Mouse (Mus musculus): Measurements from ENCODE around the gene Homez. TPM values are rescaled to one million over a fixed set of nuclear protein-coding genes. Genes with fewer than 3 reads are reported as not detected.

The Homez gene
- polyA plus RNA-seq, 1 experiment: 1.6 TPM

GRCm38 (mm10) chr14:54894296-54895151, 23.8 kb upstream of the Homez start:
- peaks cover 49% of the 10 kb centered on the region for H3K36me3 ChIP-seq (replicated peaks; ENCODE audit: low read length)
- TF ChIP-seq FLI1 (IDR thresholded peaks at IDR 0.05; ENCODE audit: low read length): no peak
- TF ChIP-seq GATA1 (IDR thresholded peaks at IDR 0.05; ENCODE audit: borderline replicate concordance, low read length): no peak
- H3K9me3 ChIP-seq: no peaks in the 10 kb centered on the region
- peaks cover 36% of the 10 kb centered on the region for H3K4me1 ChIP-seq
- peak overlapping the region; percentile 94 for H3K4me3 ChIP-seq (replicated peaks)
- no peaks in the 10 kb centered on the region for H3K27me3 ChIP-seq (replicated peaks)

- peaks cover 43% of the 10 kb centered on the region for H3K36me3 ChIP-seq (replicated peaks; ENCODE audit: low read length)
- TF ChIP-seq FLI1 (IDR thresholded peaks at IDR 0.05; ENCODE audit: low read length) (no peak), GATA1 (IDR thresholded peaks at IDR 0.05; ENCODE audit: borderline replicate concordance, low read length) (no peak)
- no peaks in the 10 kb centered on the region for H3K27me3 ChIP-seq (replicated peaks)
- H3K4me3 ChIP-seq (replicated peaks): peak overlapping the region; percentile 94
- H3K9me3 ChIP-seq: no peaks in the 10 kb centered on the region
- peaks cover 36% of the 10 kb centered on the region for H3K4me1 ChIP-seq
Measured at GRCm38 (mm10) chr14:54893651-54894181, 23.0 kb upstream of the Homez start.

GRCm38 (mm10) chr14:54892200-54892599, 21.4 kb upstream of the Homez start, which contains the start of gene Pabpn1:
TSS of gene Pabpn1 (plus strand) at chr14:54892500.
- TF ChIP-seq FLI1 (IDR thresholded peaks at IDR 0.05; ENCODE audit: low read length) (no peak), GATA1 (IDR thresholded peaks at IDR 0.05; ENCODE audit: borderline replicate concordance, low read length) (no peak)
- H3K9me3 ChIP-seq: no peaks in the 10 kb centered on the region
- H3K4me1 ChIP-seq: peaks cover 36% of the 10 kb centered on the region
- peaks cover 33% of the 10 kb centered on the region for H3K36me3 ChIP-seq (replicated peaks; ENCODE audit: low read length)
- H3K27me3 ChIP-seq (replicated peaks): no peaks in the 10 kb centered on the region
- peak within 1 kb of the TSS; percentile 94 for H3K4me3 ChIP-seq (replicated peaks)

- no peak overlapping the region for H3K4me3 ChIP-seq (replicated peaks)
- no peaks in the 10 kb centered on the region for H3K27me3 ChIP-seq (replicated peaks)
- TF ChIP-seq FLI1 (IDR thresholded peaks at IDR 0.05; ENCODE audit: low read length) (no peak), GATA1 (IDR thresholded peaks at IDR 0.05; ENCODE audit: borderline replicate concordance, low read length) (no peak)
- H3K36me3 ChIP-seq (replicated peaks; ENCODE audit: low read length): peaks cover 30% of the 10 kb centered on the region
- H3K9me3 ChIP-seq: peaks cover 6% of the 10 kb centered on the region
- H3K4me1 ChIP-seq: peaks cover 26% of the 10 kb centered on the region
Measured at GRCm38 (mm10) chr14:54885309-54885708, 14.5 kb upstream of the Homez start.

- H3K27me3 ChIP-seq (replicated peaks): no peaks in the 10 kb centered on the region
- TF ChIP-seq FLI1 (IDR thresholded peaks at IDR 0.05; ENCODE audit: low read length) (no peak), GATA1 (IDR thresholded peaks at IDR 0.05; ENCODE audit: borderline replicate concordance, low read length) (no peak)
- H3K4me1 ChIP-seq: peaks cover 24% of the 10 kb centered on the region
- peak overlapping the region; percentile 92 for H3K4me3 ChIP-seq (replicated peaks)
- peaks cover 30% of the 10 kb centered on the region for H3K36me3 ChIP-seq (replicated peaks; ENCODE audit: low read length)
- H3K9me3 ChIP-seq: peaks cover 6% of the 10 kb centered on the region
Measured at GRCm38 (mm10) chr14:54884022-54884712, 13.4 kb upstream of the Homez start.

- Histone ChIP-seq H3K4me1 (peaks cover 24% of the 10 kb centered on the region), H3K9me3 (peaks cover 6% of the 10 kb centered on the region), H3K4me3 (replicated peaks) (peak within 1 kb of the TSS; percentile 92), H3K36me3 (replicated peaks; ENCODE audit: low read length) (peaks cover 30% of the 10 kb centered on the region), H3K27me3 (replicated peaks) (no peaks in the 10 kb centered on the region)
- no peak for TF ChIP-seq GATA1 (IDR thresholded peaks at IDR 0.05; ENCODE audit: borderline replicate concordance, low read length)
- no peak for TF ChIP-seq FLI1 (IDR thresholded peaks at IDR 0.05; ENCODE audit: low read length)
Measured at GRCm38 (mm10) chr14:54883154-54884021, 12.6 kb upstream of the Homez start, which contains the start of the genes Bcl2l2 and Gm20521. TSS of gene Bcl2l2 (plus strand) at chr14:54883377. TSS of gene Gm20521 (plus strand) at chr14:54883441.

GRCm38 (mm10) chr14:54877048-54877715, 6.4 kb upstream of the Homez start, which contains the start of gene Ppp1r3e:
TSS of gene Ppp1r3e (minus strand) at chr14:54877550.
- no peak for TF ChIP-seq FLI1 (IDR thresholded peaks at IDR 0.05; ENCODE audit: low read length)
- no peak for TF ChIP-seq GATA1 (IDR thresholded peaks at IDR 0.05; ENCODE audit: borderline replicate concordance, low read length)
- Histone ChIP-seq H3K4me3 (replicated peaks) (peak within 1 kb of the TSS; percentile 95), H3K36me3 (replicated peaks; ENCODE audit: low read length) (peaks cover 3% of the 10 kb centered on the region), H3K27me3 (replicated peaks) (peaks cover 5% of the 10 kb centered on the region), H3K9me3 (peaks cover 6% of the 10 kb centered on the region), H3K4me1 (peaks cover 37% of the 10 kb centered on the region)

- Histone ChIP-seq H3K27me3 (replicated peaks) (peaks cover 5% of the 10 kb centered on the region), H3K4me3 (replicated peaks) (peak overlapping the region; percentile 95), H3K36me3 (replicated peaks; ENCODE audit: low read length) (peaks cover 3% of the 10 kb centered on the region), H3K4me1 (peaks cover 37% of the 10 kb centered on the region), H3K9me3 (peaks cover 6% of the 10 kb centered on the region)
- TF ChIP-seq GATA1 (IDR thresholded peaks at IDR 0.05; ENCODE audit: borderline replicate concordance, low read length) (no peak), FLI1 (IDR thresholded peaks at IDR 0.05; ENCODE audit: low read length) (no peak)
Measured at GRCm38 (mm10) chr14:54876539-54877047, 5.8 kb upstream of the Homez start.
